Mouse (Mus musculus) spleen, postnatal 36 days (tissue): Measurements from ENCODE around the gene Slc25a29.
A peak's percentile ranks its signal among the peaks of the same experiment; 100 is the strongest.
"Not testable (repeated sequence)": the region's sequence is repeated elsewhere in the genome, so short reads cannot be mapped to it uniquely, and the experiment has no call there.

Experiments
- DNase-seq, 2 experiments: peaks; one replicate each; pipeline ENCODE4 v3.0.0; 2022; ENCODE audit warnings: low spot score in 2 of 2, mixed read lengths in 1 of 2

The Slc25a29 gene

GRCm38 (mm10) chr12:108835840-108836409 is at the start of gene Slc25a29, which contains the start of gene Slc25a47:
Gene Slc25a29, minus strand, starts transcription at chr12:108835883.
Gene Slc25a47, plus strand, starts transcription at chr12:108836046.
- DNase-seq, result peak; percentile 95

- no peak for DNase-seq
These were observed 47.1 kb upstream of the Slc25a29 start for GRCm38 (mm10) chr12:108882776-108883175.

- no peak for DNase-seq
These were observed 45.5 kb upstream of the Slc25a29 start for GRCm38 (mm10) chr12:108881192-108881591.

GRCm38 (mm10) chr12:108880606-108881005 is 44.9 kb upstream of the Slc25a29 start:
- DNase-seq, result no peak

- no peak for DNase-seq
These were observed 43.5 kb upstream of the Slc25a29 start for GRCm38 (mm10) chr12:108879138-108879537.

- no peak for DNase-seq
These were observed 37.4 kb upstream of the Slc25a29 start for GRCm38 (mm10) chr12:108873122-108873521.

GRCm38 (mm10) chr12:108869575-108869974 is 33.9 kb upstream of the Slc25a29 start:
- no peak for DNase-seq

- no peak for DNase-seq
These were observed 29.4 kb upstream of the Slc25a29 start for GRCm38 (mm10) chr12:108865007-108865494.

- DNase-seq, result no peak
These were observed 22.8 kb upstream of the Slc25a29 start for GRCm38 (mm10) chr12:108858486-108858885.

GRCm38 (mm10) chr12:108857589-108858184 is 22.0 kb upstream of the Slc25a29 start:
- no peak for DNase-seq

- no peak for DNase-seq
These were observed 21.4 kb upstream of the Slc25a29 start for GRCm38 (mm10) chr12:108857109-108857508.

- DNase-seq, result no peak
These were observed 20.5 kb upstream of the Slc25a29 start for GRCm38 (mm10) chr12:108856186-108856585.

GRCm38 (mm10) chr12:108855081-108855480 is 19.4 kb upstream of the Slc25a29 start:
- no peak for DNase-seq

- DNase-seq, result no peak
These were observed 17.1 kb upstream of the Slc25a29 start for GRCm38 (mm10) chr12:108852822-108853221.

GRCm38 (mm10) chr12:108850886-108851285 is 15.2 kb upstream of the Slc25a29 start:
- DNase-seq, result no peak

GRCm38 (mm10) chr12:108850129-108850528 is 14.4 kb upstream of the Slc25a29 start:
- no peak for DNase-seq

- DNase-seq, result no peak
These were observed 13.9 kb upstream of the Slc25a29 start for GRCm38 (mm10) chr12:108849488-108850022.

GRCm38 (mm10) chr12:108848033-108848432 is 12.3 kb upstream of the Slc25a29 start:
- not testable (repeated sequence) for DNase-seq

GRCm38 (mm10) chr12:108842663-108843062 is 7.0 kb upstream of the Slc25a29 start:
- DNase-seq, result no peak

- no peak for DNase-seq
These were observed 5.5 kb upstream of the Slc25a29 start for GRCm38 (mm10) chr12:108841181-108841580.

- no peak for DNase-seq
These were observed 1.0 kb upstream of the Slc25a29 start for GRCm38 (mm10) chr12:108836722-108837121.

- no peak for DNase-seq
These were observed 359 bp downstream of the Slc25a29 start for GRCm38 (mm10) chr12:108835208-108835839.

GRCm38 (mm10) chr12:108834786-108835185 is 897 bp downstream of the Slc25a29 start:
- no peak for DNase-seq
